Mouse (Mus musculus) olfactory bulb, adult 2 months (tissue): ENCODE data around the gene Clip1. TPM values are rescaled to one million over a fixed set of nuclear protein-coding genes. Genes with fewer than 3 reads are reported as not detected.
A peak's percentile ranks its signal among the peaks of the same experiment; 100 is the strongest.

Source experiments
- H3K27ac ChIP-seq: fragments of 200-500 bp; 2 replicates; pipeline ENCODE4 v1.5.1; 2012; ENCODE audit warnings: low read depth, low read length; ENCODE audit not compliant: insufficient read depth
- H3K4me1 ChIP-seq: fragments of 200-500 bp; 2 replicates; pipeline ENCODE4 v1.6.1; 2012; ENCODE audit warnings: low read length; ENCODE audit not compliant: control insufficient read depth, insufficient read depth
- H3K4me3 ChIP-seq: fragments of 200-500 bp; 2 replicates; pipeline ENCODE4 v1.5.1; 2012; ENCODE audit warnings: mild to moderate bottlenecking, low read depth, low read length, moderate library complexity; ENCODE audit not compliant: insufficient read depth
- CTCF ChIP-seq: fragments of 200-500 bp; IDR thresholded peaks from 2 replicates; pipeline ENCODE4 v1.5.1; 2012; ENCODE audit warnings: low read depth, mild to moderate bottlenecking, low read length, moderate library complexity; ENCODE audit not compliant: insufficient read depth
- POLR2A ChIP-seq: fragments of 200-500 bp; IDR thresholded peaks from 2 replicates; pipeline ENCODE4 v1.6.1; 2012; ENCODE audit warnings: mild to moderate bottlenecking, low read depth, low read length, moderate library complexity; ENCODE audit not compliant: insufficient read depth
- WGBS: fragments of 180-500 bp; shearing (Covaris S2); methylation state at CpG from one replicate; pipeline ENCODE4 v1.1.7; 2018; 5-methylcytosine and 5-hydroxymethylcytosine counted together
- polyA plus RNA-seq: library from polyadenylated mRNA; stranded (reverse); fragments of >200 nt; gene quantifications from 2 replicates; pipeline ENCODE4 v1.2.4, GENCODE M21; 2012; ENCODE audit warnings: low replicate concordance; ENCODE audit not compliant: missing spikeins, insufficient read depth, insufficient read length

Gene Clip1
- polyA plus RNA-seq, 1 experiment, result not detected

DNA sequence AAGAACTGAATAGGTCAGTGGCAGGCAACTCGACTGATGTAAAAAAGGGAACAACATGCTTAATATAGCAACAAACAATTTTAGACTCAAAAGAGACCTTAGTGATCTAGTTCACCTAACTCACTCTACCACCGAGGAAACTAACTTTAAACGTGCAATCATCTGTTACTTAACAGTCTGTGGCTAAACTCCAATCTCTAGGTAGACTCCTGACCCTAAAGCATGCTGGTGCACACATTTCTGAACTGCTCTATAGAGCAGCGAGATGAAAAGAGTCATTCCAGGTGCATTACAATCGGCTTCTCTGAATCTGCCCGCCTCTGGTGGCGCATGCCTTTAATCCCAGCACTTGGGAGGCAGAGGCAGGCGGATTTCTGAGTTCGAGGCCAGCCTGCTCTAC is 8.7 kb downstream of the Clip1 start:
- no peak for TF ChIP-seq CTCF
- no peak for TF ChIP-seq POLR2A
- Histone ChIP-seq H3K4me1 (peaks cover 15% of the 10 kb centered on the region; the same call in 1 of the 2 replicates), H3K4me3 (no peak overlapping the region), H3K27ac (no peak overlapping the region)
- WGBS, result 64% methylated on average over 9 of the region's 9 CpGs

DNA sequence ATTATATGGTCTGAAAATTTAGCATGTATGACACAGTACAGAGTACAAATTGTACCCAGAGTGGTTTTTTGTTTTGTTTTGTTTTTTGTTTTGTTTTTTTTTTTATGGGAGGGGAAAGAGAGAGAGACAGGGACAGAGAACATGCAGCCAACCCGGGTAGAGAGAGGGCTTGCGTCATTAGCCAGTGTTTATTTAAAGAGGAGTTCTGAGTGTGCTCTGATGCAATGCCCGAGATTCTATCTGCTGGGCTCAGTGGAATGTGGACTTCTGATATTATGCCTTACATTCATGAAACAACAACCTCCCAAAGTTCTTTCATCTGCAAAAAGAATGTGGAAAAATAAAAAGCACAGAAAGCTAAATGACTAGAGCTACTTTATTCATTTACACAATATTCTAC is 9.2 kb downstream of the Clip1 start:
- H3K27ac ChIP-seq, result no peak overlapping the region

DNA sequence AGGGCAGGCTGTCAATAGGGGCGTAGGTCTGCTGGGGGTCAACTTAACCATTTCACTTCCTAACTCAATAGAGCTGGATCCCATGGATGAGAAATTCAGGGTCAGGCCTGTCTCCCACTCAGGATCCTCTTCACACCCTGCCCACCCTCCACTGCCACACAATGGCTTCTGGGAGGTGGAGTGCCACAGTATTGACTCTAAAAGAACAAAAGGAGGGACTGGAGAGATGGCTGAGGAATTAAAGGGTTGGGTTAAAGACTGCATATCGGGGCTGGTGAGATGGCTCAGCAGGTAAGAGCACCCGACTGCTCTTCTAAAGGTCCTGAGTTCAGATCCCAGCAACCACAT is 13.0 kb downstream of the Clip1 start:
- Histone ChIP-seq H3K27ac (0 out of 2 replicates have a peak overlapping the region, but pooled peaks have one; percentile 7), H3K4me1 (peaks cover 29% of the 10 kb centered on the region), H3K4me3 (no peak overlapping the region)
- TF ChIP-seq POLR2A (no peak), CTCF (no peak)
- WGBS, result 76% methylated on average over 3 of the region's 3 CpGs

More for the DNA sequence above, 9.2 kb downstream of the Clip1 start:
- TF ChIP-seq POLR2A, result no peak
- TF ChIP-seq CTCF, result no peak
- no peak overlapping the region for H3K4me3 ChIP-seq
- under 1% methylated on average over 3 of the region's 3 CpGs for WGBS
- H3K4me1 ChIP-seq, result peaks cover 17% of the 10 kb centered on the region; the same call in 1 of the 2 replicates

DNA sequence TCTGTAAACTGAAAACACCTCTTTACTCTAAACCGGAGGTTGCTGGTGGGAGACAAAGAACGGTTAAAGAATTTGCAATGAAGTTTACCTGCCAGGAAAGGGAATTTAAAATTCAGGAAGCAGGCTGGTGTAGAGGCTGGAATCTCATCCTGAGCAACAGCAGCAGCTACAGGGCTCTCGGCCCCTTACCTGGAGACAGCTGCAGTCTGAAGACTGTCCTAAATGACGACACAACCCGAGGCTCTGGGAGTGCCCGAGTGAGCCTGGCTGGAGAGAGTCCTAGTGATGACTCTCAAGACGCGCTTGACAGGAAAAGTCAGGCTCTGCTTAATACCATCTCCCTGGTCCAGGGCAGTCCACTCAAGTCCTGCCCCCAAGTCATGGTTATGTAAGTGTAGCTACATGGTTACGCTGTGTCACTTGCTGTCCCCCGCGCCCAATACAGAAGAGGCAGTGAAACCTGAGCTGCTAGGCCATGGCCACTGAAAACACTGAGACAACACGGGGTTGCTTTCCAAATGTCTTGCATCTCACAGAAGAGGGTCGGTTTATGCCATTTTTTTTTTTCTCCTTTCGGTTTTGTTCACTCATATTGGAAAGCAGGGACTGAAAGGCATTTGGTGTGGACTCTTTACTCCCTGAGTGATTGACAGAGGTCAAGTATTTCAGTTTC is 13.5 kb downstream of the Clip1 start:
- WGBS, result 59% methylated on average over 14 of the region's 14 CpGs
- TF ChIP-seq POLR2A (no peak), CTCF (no peak)
- H3K4me3 ChIP-seq, result no peak overlapping the region
- H3K4me1 ChIP-seq, result peaks cover 26% of the 10 kb centered on the region
- H3K27ac ChIP-seq, result 0 out of 2 replicates have a peak overlapping the region, but pooled peaks have one; percentile 7

GRCm38 (mm10) chr5:123669991-123670799 is 14.2 kb downstream of the Clip1 start:
- H3K27ac ChIP-seq, result no peak overlapping the region
- TF ChIP-seq POLR2A (no peak), CTCF (no peak)

GRCm38 (mm10) chr5:123667915-123668314 is 16.5 kb downstream of the Clip1 start:
- H3K4me1 ChIP-seq, result peaks cover 26% of the 10 kb centered on the region
- TF ChIP-seq CTCF, result no peak
- TF ChIP-seq POLR2A, result no peak
- no peak overlapping the region for H3K4me3 ChIP-seq
- 69% methylated on average over 12 of the region's 12 CpGs for WGBS
- no peak overlapping the region for H3K27ac ChIP-seq

More at GRCm38 (mm10) chr5:123669991-123670799, 14.2 kb downstream of the Clip1 start:
- WGBS, result 75% methylated on average over 9 of the region's 9 CpGs
- Histone ChIP-seq H3K4me3 (no peak overlapping the region), H3K4me1 (peaks cover 26% of the 10 kb centered on the region)

DNA sequence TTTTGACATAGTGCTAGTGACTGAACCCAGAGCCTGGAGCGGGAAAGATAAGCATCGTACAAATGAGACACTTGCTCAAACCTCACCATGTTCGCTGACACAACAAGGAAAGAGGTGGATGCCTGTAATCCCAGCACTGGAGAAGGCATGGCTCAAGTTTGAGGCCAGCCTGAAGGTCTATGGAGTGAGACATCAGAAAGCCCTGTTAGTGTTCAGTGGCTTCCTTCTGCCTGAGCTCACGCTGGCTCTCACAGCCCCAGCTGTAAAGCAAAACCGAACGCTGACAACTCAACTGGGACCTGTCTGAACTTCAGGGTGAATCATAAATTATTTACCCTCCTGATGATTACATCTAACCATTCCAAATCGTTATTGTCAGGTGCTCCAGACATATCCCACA is 18.5 kb downstream of the Clip1 start:
- WGBS, result 85% methylated on average over 7 of the region's 7 CpGs

DNA sequence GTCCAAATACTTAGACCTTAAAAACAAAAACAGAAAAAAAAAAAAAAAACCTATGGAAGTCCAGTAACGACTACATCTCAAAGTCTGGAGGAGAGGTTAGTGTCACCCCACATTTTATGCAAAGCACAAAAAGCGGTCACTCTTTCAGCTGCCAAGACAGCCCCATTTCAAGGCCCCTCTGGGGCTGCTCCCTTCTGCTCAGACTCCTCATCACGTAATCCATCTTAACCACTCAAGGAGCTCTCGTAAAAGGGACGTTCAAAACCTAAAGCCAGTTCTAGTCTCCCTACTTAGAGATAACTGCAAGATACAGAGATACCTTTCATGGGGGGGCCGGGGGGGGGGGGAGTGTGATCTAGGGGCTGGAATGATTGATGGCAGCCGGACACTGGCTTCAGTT is 20.1 kb downstream of the Clip1 start:
- 81% methylated on average over 7 of the region's 7 CpGs for WGBS
- TF ChIP-seq POLR2A (no peak), CTCF (no peak)
- no peak overlapping the region for H3K4me3 ChIP-seq
- H3K27ac ChIP-seq, result no peak overlapping the region
- peaks cover 26% of the 10 kb centered on the region for H3K4me1 ChIP-seq

More for the DNA sequence above, 18.5 kb downstream of the Clip1 start:
- no peak for TF ChIP-seq POLR2A
- TF ChIP-seq CTCF, result no peak
- Histone ChIP-seq H3K4me3 (no peak overlapping the region), H3K27ac (no peak overlapping the region), H3K4me1 (peaks cover 30% of the 10 kb centered on the region)

- Histone ChIP-seq H3K4me3 (no peak overlapping the region), H3K27ac (peak overlapping the region; percentile 96), H3K4me1 (peaks cover 23% of the 10 kb centered on the region)
- TF ChIP-seq CTCF (no peak), POLR2A (no peak)
- WGBS, result 18% methylated on average over 9 of the region's 9 CpGs
Observed at GRCm38 (mm10) chr5:123662059-123662458, 22.4 kb downstream of the Clip1 start.
